Mouse (Mus musculus) liver, embryonic 11.5 days (tissue): ENCODE results near the gene Rhebl1. TPM values are rescaled to one million over a fixed set of nuclear protein-coding genes. Genes with fewer than 3 reads are reported as not detected.

Experiments used
- ATAC-seq: fragments of 200-750 bp; cut with Nextera tagmentation; replicated peaks from 2 replicates; pipeline ENCODE4 v1.8.0; 2017; ENCODE audit warnings: moderate number of reproducible peaks, mild to moderate bottlenecking, moderate TSS enrichment, moderate library complexity; ENCODE audit not compliant: low FRiP score
- DNase-seq: peaks from one replicate; pipeline ENCODE4 v3.0.0-alpha.2; 2017; ENCODE audit warnings: low spot score
- H3K27ac ChIP-seq: fragments of 300-500 bp; sonication (generic); 2 replicates; pipeline ENCODE4 v1.5.1; 2014; ENCODE audit warnings: mild to moderate bottlenecking, low read depth, low read length, control low read depth
- H3K27me3 ChIP-seq: fragments of 300-500 bp; sonication (generic); replicated peaks from 2 replicates; pipeline ENCODE4 v1.6.1; 2014; ENCODE audit warnings: low read length, mixed read lengths; ENCODE audit not compliant: control insufficient read depth, insufficient read depth
- H3K36me3 ChIP-seq: fragments of 300-500 bp; sonication (generic); 2 replicates; pipeline ENCODE4 v1.6.1; 2014; ENCODE audit warnings: mild to moderate bottlenecking, low read length, moderate library complexity, mixed read lengths; ENCODE audit not compliant: control insufficient read depth, insufficient read depth
- H3K4me1 ChIP-seq: fragments of 300-500 bp; sonication (generic); replicated peaks from 2 replicates; pipeline ENCODE4 v1.6.1; 2014; ENCODE audit warnings: low read length, mixed read lengths; ENCODE audit not compliant: control insufficient read depth, insufficient read depth
- H3K4me2 ChIP-seq: fragments of 300-500 bp; sonication (generic); 2 replicates; pipeline ENCODE4 v1.6.1; 2014; ENCODE audit warnings: mild to moderate bottlenecking, control low read depth, moderate library complexity
- H3K4me3 ChIP-seq: fragments of 300-500 bp; sonication (generic); 2 replicates; pipeline ENCODE4 v1.5.1; 2014; ENCODE audit warnings: low read depth, low read length, control low read depth
- H3K9ac ChIP-seq: fragments of 300-500 bp; sonication (generic); 2 replicates; pipeline ENCODE4 v1.6.1; 2014; ENCODE audit warnings: low read depth, low read length, control low read depth
- H3K9me3 ChIP-seq: fragments of 300-500 bp; sonication (generic); 2 replicates; pipeline ENCODE4 v1.6.1; 2016; ENCODE audit warnings: low read length, inconsistent platforms, mixed read lengths; ENCODE audit not compliant: control insufficient read depth
- WGBS: fragments of 180-500 bp; shearing (Covaris S2); extraction: QIAGEN DNeasy Blood & Tissue Kit; methylation state at CpG from one replicate; pipeline ENCODE4 v1.1.7; 2014; 5-methylcytosine and 5-hydroxymethylcytosine counted together
- polyA plus RNA-seq: library from polyadenylated mRNA; unstranded; fragments of >200 nt; fragmentation: Nextera tagmentation; extraction: Ambion mirVana; gene quantifications from 2 replicates; pipeline ENCODE4 v1.2.1, GENCODE M21; 2014

The Rhebl1 gene
- polyA plus RNA-seq, 1 experiment from 2014 or later, result 7.4 TPM

GRCm38 (mm10) chr15:98871070-98871915 lies 23.0 kb downstream of the Rhebl1 start, which contains the start of gene Kmt2d:
Gene Kmt2d, minus strand, starts transcription at chr15:98871204.
- no peaks in the 10 kb centered on the region for H3K9me3 ChIP-seq
- peak within 1 kb of the TSS; percentile 98 for H3K4me2 ChIP-seq
- peaks cover 28% of the 10 kb centered on the region for H3K4me1 ChIP-seq
- peak within 1 kb of the TSS; percentile 100 for H3K4me3 ChIP-seq
- peak within 1 kb of the TSS; percentile 98 for H3K27ac ChIP-seq
- peaks cover 4% of the 10 kb centered on the region; the same call in 1 of the 2 replicates for H3K36me3 ChIP-seq
- DNase-seq (no peak), ATAC-seq (peak; percentile 40)
- no peaks in the 10 kb centered on the region for H3K27me3 ChIP-seq
- H3K9ac ChIP-seq, result peak within 1 kb of the TSS; percentile 100
- under 1% methylated on average over 83 of the region's 94 CpGs for WGBS

- Histone ChIP-seq H3K27me3 (no peaks in the 10 kb centered on the region), H3K4me3 (peak overlapping the region; percentile 100), H3K36me3 (peaks cover 12% of the 10 kb centered on the region), H3K27ac (peak overlapping the region; percentile 98), H3K4me2 (peak overlapping the region; percentile 98), H3K9ac (peak overlapping the region; percentile 100), H3K9me3 (no peaks in the 10 kb centered on the region), H3K4me1 (peaks cover 28% of the 10 kb centered on the region)
- DNase-seq (no peak), ATAC-seq (no peak)
- 0% methylated on average over 15 of the region's 16 CpGs for WGBS
Observed at GRCm38 (mm10) chr15:98870179-98871069, 23.9 kb downstream of the Rhebl1 start.

GRCm38 (mm10) chr15:98869342-98870178 lies 24.8 kb downstream of the Rhebl1 start:
- Histone ChIP-seq H3K36me3 (peaks cover 21% of the 10 kb centered on the region), H3K27ac (peak overlapping the region; percentile 98; the same call in 1 of the 2 replicates), H3K9me3 (no peaks in the 10 kb centered on the region), H3K4me1 (peaks cover 28% of the 10 kb centered on the region), H3K9ac (peak overlapping the region; percentile 100), H3K27me3 (no peaks in the 10 kb centered on the region), H3K4me3 (peak overlapping the region; percentile 100), H3K4me2 (peak overlapping the region; percentile 98)
- DNase-seq, result no peak
- no peak; the same call in 1 of the 2 replicates for ATAC-seq
- 14% methylated on average over 8 of the region's 8 CpGs for WGBS

GRCm38 (mm10) chr15:98868346-98869063 lies 25.8 kb downstream of the Rhebl1 start:
- peak overlapping the region; percentile 68 for H3K27ac ChIP-seq
- H3K27me3 ChIP-seq, result no peaks in the 10 kb centered on the region
- peaks cover 28% of the 10 kb centered on the region for H3K4me1 ChIP-seq
- 31% methylated on average over 11 of the region's 11 CpGs for WGBS
- no peak for DNase-seq
- peak overlapping the region; percentile 100 for H3K4me3 ChIP-seq
- H3K4me2 ChIP-seq, result peak overlapping the region; percentile 98
- H3K36me3 ChIP-seq, result peaks cover 31% of the 10 kb centered on the region
- H3K9me3 ChIP-seq, result no peaks in the 10 kb centered on the region
- no peak for ATAC-seq
- H3K9ac ChIP-seq, result peak overlapping the region; percentile 100

- H3K36me3 ChIP-seq, result peaks cover 43% of the 10 kb centered on the region
Observed at GRCm38 (mm10) chr15:98867321-98867720, 27.0 kb downstream of the Rhebl1 start.

GRCm38 (mm10) chr15:98866501-98866900 lies 27.8 kb downstream of the Rhebl1 start:
- H3K4me1 ChIP-seq, result peaks cover 28% of the 10 kb centered on the region
- H3K27me3 ChIP-seq, result no peaks in the 10 kb centered on the region
- H3K4me3 ChIP-seq, result no peak overlapping the region
- H3K4me2 ChIP-seq, result no peak overlapping the region
- DNase-seq, result no peak
- H3K27ac ChIP-seq, result no peak overlapping the region
- WGBS, result 87% methylated on average over 5 of the region's 5 CpGs
- no peak overlapping the region for H3K9ac ChIP-seq
- peaks cover 51% of the 10 kb centered on the region for H3K36me3 ChIP-seq
- H3K9me3 ChIP-seq, result no peaks in the 10 kb centered on the region
- ATAC-seq, result no peak

More at GRCm38 (mm10) chr15:98867321-98867720, 27.0 kb downstream of the Rhebl1 start:
- H3K4me2 ChIP-seq, result peak overlapping the region; percentile 98
- peak overlapping the region; percentile 100 for H3K4me3 ChIP-seq
- no peaks in the 10 kb centered on the region for H3K27me3 ChIP-seq
- no peaks in the 10 kb centered on the region for H3K9me3 ChIP-seq
- peaks cover 28% of the 10 kb centered on the region for H3K4me1 ChIP-seq
- H3K27ac ChIP-seq, result peak overlapping the region; percentile 68; the same call in 1 of the 2 replicates
- H3K9ac ChIP-seq, result peak overlapping the region; percentile 100
- DNase-seq (no peak), ATAC-seq (no peak)
- 44% methylated on average over 6 of the region's 6 CpGs for WGBS

GRCm38 (mm10) chr15:98865771-98866170 lies 28.6 kb downstream of the Rhebl1 start:
- H3K27ac ChIP-seq, result no peak overlapping the region
- peaks cover 28% of the 10 kb centered on the region for H3K4me1 ChIP-seq
- H3K27me3 ChIP-seq, result no peaks in the 10 kb centered on the region
- DNase-seq, result no peak
- H3K4me2 ChIP-seq, result no peak overlapping the region
- H3K9ac ChIP-seq, result no peak overlapping the region
- 93% methylated on average over 8 of the region's 8 CpGs for WGBS
- H3K9me3 ChIP-seq, result no peaks in the 10 kb centered on the region
- H3K4me3 ChIP-seq, result no peak overlapping the region
- ATAC-seq, result no peak
- peaks cover 59% of the 10 kb centered on the region for H3K36me3 ChIP-seq
